22 mouse cellular contexts compared by ENCODE assay signal in genomic region chr6:56532257-56532656, GRCm38 (mm10). TPM values are rescaled to one million over a fixed set of nuclear protein-coding genes. Genes with fewer than 3 reads are reported as not detected.
A peak's percentile ranks its signal among the peaks of the same experiment; 100 is the strongest.
DNase-seq lines count a peak whose midpoint lies in the region; ATAC-seq and TF ChIP-seq lines count a peak whose summit lies in the region.
"Had no signal": no experiment of that assay in that cellular context is flagged by ENCODE, and none has a peak within 500 bp of the region (broad histone marks: within the 10 kb centered on the region; RNA-seq: fewer than 3 reads in every experiment).

No protein-coding gene starts in this region.

- ATAC-seq in frontal cortex, adult (ENCODE audit: low TSS enrichment) = no peak
- ATAC-seq: forebrain, embryonic 13.5 days had no signal

- no peak overlapping the region for H3K4me3 ChIP-seq in gastrocnemius, adult 2 months
- H3K4me3 ChIP-seq: erythroblast, embryonic 14.5 days; forebrain, embryonic 13.5 days; hindbrain, embryonic 12.5 days; limb, embryonic 10.5 days; megakaryocyte, embryonic 14.5 days; myocyte had no signal

- no peak overlapping the region for H3K27ac ChIP-seq in gastrocnemius, adult 2 months
- H3K27ac ChIP-seq: forebrain, embryonic 13.5 days; hindbrain, embryonic 12.5 days; limb, embryonic 10.5 days had no signal

- DNase-seq in gastrocnemius, adult 2 months = peak; percentile 44
- no peak for DNase-seq in gastrocnemius, postnatal 4 days (ENCODE audit: low spot score in 2 of 2)
- DNase-seq in Muller cell, postnatal 12 days (ENCODE audit: inconsistent ontology term) = peak; percentile 40
- DNase-seq in cerebellum, adult 18-20 months = peak; percentile 62 to 74
- peak; percentile 59 to 72 for DNase-seq in cerebellum, postnatal 25 days
- no peak for DNase-seq in thymus, postnatal 0 days (ENCODE audit: low spot score)
- no peak for DNase-seq in thymus, postnatal 25 days
- DNase-seq: kidney, adult 8-10 months; kidney, postnatal 36 days; lung, adult 18-20 months; lung, postnatal 14 days; midbrain, embryonic 14.5 days; thymus, postnatal 36 days had no signal

- no peak for TF ChIP-seq CTCF in gastrocnemius, adult 2 months (IDR thresholded peaks at IDR 0.05)

- intact Hi-C loops in gastrocnemius, adult 2 months (cut with DNase I) = no loop called here

RNA-seq across cellular contexts. Expression of gene Pde1c, which starts 36.6 kb away (rescaled TPM):
- total RNA-seq in gastrocnemius, adult 2 months (2021) = under 1 TPM; 0.46 to 0.50 TPM
- 1 to 10 TPM; 5.5 to 5.8 TPM for total RNA-seq in gastrocnemius, postnatal 4 days (2021)
- polyA plus RNA-seq in thymus, postnatal 0 days (2015; fragmentation: Nextera tagmentation; extraction: Ambion mirVana) = 0.98 and 1.4 TPM in 2 replicates
- total RNA-seq: MEL had no signal
- polyA plus RNA-seq: liver, adult 2 months had no signal

Comparison
In these comparisons a context has a peak if more than half of its experiments do, and no peak if none do; other contexts are left out.
1. DNase-seq: peak in gastrocnemius, adult 2 months (single experiment), Muller cell, postnatal 12 days (single experiment), cerebellum, adult 18-20 months (2 of 2) and cerebellum, postnatal 25 days (2 of 2); none in gastrocnemius, postnatal 4 days (0 of 2), thymus, postnatal 0 days (single experiment) and thymus, postnatal 25 days (single experiment).
2. RNA of gene Pde1c, which starts 36.6 kb away (total RNA-seq): 5.5 to 5.8 TPM in gastrocnemius, postnatal 4 days; 0.46 to 0.50 TPM in gastrocnemius, adult 2 months; every median in the first group is over 4 times any median in the second.